Mouse (Mus musculus) G1E (cell line): ENCODE measurements around the gene Crx.

Experiments
- CTCF ChIP-seq: IDR thresholded peaks from 2 replicates; pipeline ENCODE4 v1.5.1; 2012; ENCODE audit warnings: low read depth, low read length, inconsistent platforms, mixed read lengths
- GATA1 ChIP-seq: IDR thresholded peaks from 2 replicates; pipeline ENCODE4 v1.6.1; 2012; ENCODE audit warnings: borderline replicate concordance, low read length, inconsistent platforms, mixed read lengths

- no peak for TF ChIP-seq CTCF
- no peak for TF ChIP-seq GATA1
Measured at GRCm38 (mm10) chr7:15906602-15907001, 26.8 kb upstream of the Crx start.
